Mouse (Mus musculus): ENCODE data around the gene Pde9a. TPM values are rescaled to one million over a fixed set of nuclear protein-coding genes. Genes with fewer than 3 reads are reported as not detected.
A peak's percentile ranks its signal among the peaks of the same experiment; 100 is the strongest.

The Pde9a gene
- total and polyA plus RNA-seq, 3 experiments = 0.56 TPM; not detected in 2

GRCm38 (mm10) chr17:31435934-31436813 is 50.2 kb downstream of the Pde9a start:
- H3K79me2 ChIP-seq (ENCODE audit: control insufficient read depth, insufficient read depth, low read length, poor library complexity) = no peaks in the 10 kb centered on the region
- H3K9me3 ChIP-seq (replicated peaks; ENCODE audit: insufficient read depth, low read length) = no peaks in the 10 kb centered on the region
- H3K4me1 ChIP-seq (ENCODE audit: control insufficient read depth in 1 of 2, insufficient read depth in 2 of 2, low read length in 2 of 2) = peaks cover 0 to 3% of the 10 kb centered on the region in 2 experiments; a peak in 1 of 4 replicates
- DNase-seq (ENCODE audit: low read depth, low spot score) = no peak
- peaks cover 0 to 2% of the 10 kb centered on the region in 2 experiments; a peak in 1 of 4 replicates for H3K36me3 ChIP-seq (ENCODE audit: control insufficient read depth in 1 of 2, insufficient read depth in 2 of 2, low read length in 2 of 2)
- TF ChIP-seq CTCF (IDR thresholded peaks at IDR 0.05 in 2 of 3, conservative IDR thresholded peaks at IDR 0.05 in 1 of 3; ENCODE audit: control insufficient read depth in 1 of 3, insufficient read depth in 1 of 3, low read depth in 2 of 3, low read length in 3 of 3, poor library complexity in 1 of 3, severe bottlenecking in 1 of 3) (peak in 1 of 3 experiments; percentile 14; a peak in 1 of 6 replicates), MXI1 (IDR thresholded peaks at IDR 0.05; ENCODE audit: low read depth, low read length) (no peak), GABPA (IDR thresholded peaks at IDR 0.05; ENCODE audit: low read depth, low read length) (no peak)
- H3K27ac ChIP-seq (ENCODE audit: control insufficient read depth, low read depth, low read length) = no peak overlapping the region
- H3K27me3 ChIP-seq (ENCODE audit: control insufficient read depth in 1 of 2, insufficient read depth in 2 of 2, low read length in 2 of 2) = no peaks in the 10 kb centered on the region
- H3K4me3 ChIP-seq (ENCODE audit: control insufficient read depth in 1 of 2, insufficient read depth in 1 of 2, low read depth in 2 of 2, low read length in 2 of 2) = no peak overlapping the region
- no peak overlapping the region for H3K9ac ChIP-seq (ENCODE audit: control insufficient read depth, low read depth, low read length, poor library complexity, severe bottlenecking)

GRCm38 (mm10) chr17:31436814-31437406 is 50.9 kb downstream of the Pde9a start:
- Histone ChIP-seq H3K79me2 (ENCODE audit: control insufficient read depth, insufficient read depth, low read length, poor library complexity) (no peaks in the 10 kb centered on the region), H3K27me3 (ENCODE audit: control insufficient read depth in 1 of 2, insufficient read depth in 2 of 2, low read length in 2 of 2) (no peaks in the 10 kb centered on the region), H3K4me3 (ENCODE audit: control insufficient read depth in 1 of 2, insufficient read depth in 1 of 2, low read depth in 2 of 2, low read length in 2 of 2) (no peak overlapping the region), H3K9ac (ENCODE audit: control insufficient read depth, low read depth, low read length, poor library complexity, severe bottlenecking) (no peak overlapping the region), H3K4me1 (ENCODE audit: control insufficient read depth in 1 of 2, insufficient read depth in 2 of 2, low read length in 2 of 2) (peaks cover 0 to 3% of the 10 kb centered on the region in 2 experiments; a peak in 1 of 4 replicates), H3K36me3 (ENCODE audit: control insufficient read depth in 1 of 2, insufficient read depth in 2 of 2, low read length in 2 of 2) (peaks cover 0 to 2% of the 10 kb centered on the region in 2 experiments; a peak in 1 of 4 replicates), H3K9me3 (replicated peaks; ENCODE audit: insufficient read depth, low read length) (no peaks in the 10 kb centered on the region), H3K27ac (ENCODE audit: control insufficient read depth, low read depth, low read length) (no peak overlapping the region)
- TF ChIP-seq ZNF384 (IDR thresholded peaks at IDR 0.05; ENCODE audit: low read depth, low read length) = peak; percentile 86
- TF ChIP-seq CTCF (IDR thresholded peaks at IDR 0.05 in 2 of 3, conservative IDR thresholded peaks at IDR 0.05 in 1 of 3; ENCODE audit: control insufficient read depth in 1 of 3, insufficient read depth in 1 of 3, low read depth in 2 of 3, low read length in 3 of 3, poor library complexity in 1 of 3, severe bottlenecking in 1 of 3) = no peak
- peak; percentile 71 for DNase-seq (ENCODE audit: low read depth, low spot score)

- Histone ChIP-seq H3K4me1 (ENCODE audit: control insufficient read depth in 1 of 2, insufficient read depth in 2 of 2, low read length in 2 of 2) (peaks cover 0 to 3% of the 10 kb centered on the region in 2 experiments; a peak in 1 of 4 replicates), H3K4me3 (ENCODE audit: control insufficient read depth in 1 of 2, insufficient read depth in 1 of 2, low read depth in 2 of 2, low read length in 2 of 2) (no peak overlapping the region), H3K27me3 (ENCODE audit: control insufficient read depth in 1 of 2, insufficient read depth in 2 of 2, low read length in 2 of 2) (no peaks in the 10 kb centered on the region), H3K9me3 (replicated peaks; ENCODE audit: insufficient read depth, low read length) (no peaks in the 10 kb centered on the region), H3K36me3 (ENCODE audit: control insufficient read depth in 1 of 2, insufficient read depth in 2 of 2, low read length in 2 of 2) (peaks cover 0 to 2% of the 10 kb centered on the region in 2 experiments; a peak in 1 of 4 replicates), H3K9ac (ENCODE audit: control insufficient read depth, low read depth, low read length, poor library complexity, severe bottlenecking) (no peak overlapping the region), H3K79me2 (ENCODE audit: control insufficient read depth, insufficient read depth, low read length, poor library complexity) (no peaks in the 10 kb centered on the region), H3K27ac (ENCODE audit: control insufficient read depth, low read depth, low read length) (no peak overlapping the region)
- no peak for DNase-seq (ENCODE audit: low read depth, low spot score)
- no peak for TF ChIP-seq USF2 (IDR thresholded peaks at IDR 0.05; ENCODE audit: borderline replicate concordance in 1 of 2, insufficient read depth in 1 of 2, low read depth in 1 of 2, low read length in 2 of 2)
- no peak for TF ChIP-seq TAL1 (IDR thresholded peaks at IDR 0.05; ENCODE audit: low read length)
- TF ChIP-seq RAD21 (IDR thresholded peaks at IDR 0.05; ENCODE audit: low read depth, low read length) = no peak
- no peak for TF ChIP-seq JUND (IDR thresholded peaks at IDR 0.05; ENCODE audit: low read depth, low read length)
- TF ChIP-seq NELFE (IDR thresholded peaks at IDR 0.05; ENCODE audit: low read depth, low read length) = no peak
- TF ChIP-seq UBTF (IDR thresholded peaks at IDR 0.05; ENCODE audit: borderline replicate concordance, insufficient read depth, low read depth, low read length) = no peak
- TF ChIP-seq MXI1 (IDR thresholded peaks at IDR 0.05; ENCODE audit: low read depth, low read length) = no peak
- TF ChIP-seq RCOR1 (IDR thresholded peaks at IDR 0.05; ENCODE audit: low read depth, low read length) = no peak
- no peak for TF ChIP-seq TBP (IDR thresholded peaks at IDR 0.05; ENCODE audit: low read depth, low read length)
- no peak for TF ChIP-seq ETS1 (IDR thresholded peaks at IDR 0.05; ENCODE audit: low read depth, low read length)
- no peak for TF ChIP-seq CHD1 (IDR thresholded peaks at IDR 0.05; ENCODE audit: low read depth, low read length)
These were observed 51.5 kb downstream of the Pde9a start for GRCm38 (mm10) chr17:31437482-31437881.
